Mouse (Mus musculus): ENCODE results near the gene Mia3. TPM values are rescaled to one million over a fixed set of nuclear protein-coding genes. Genes with fewer than 3 reads are reported as not detected.

Gene Mia3
- 53.2 and 66.3 TPM in 2 replicates for polyA plus RNA-seq (2015; fragmentation: Nextera tagmentation; extraction: Ambion mirVana)

DNA sequence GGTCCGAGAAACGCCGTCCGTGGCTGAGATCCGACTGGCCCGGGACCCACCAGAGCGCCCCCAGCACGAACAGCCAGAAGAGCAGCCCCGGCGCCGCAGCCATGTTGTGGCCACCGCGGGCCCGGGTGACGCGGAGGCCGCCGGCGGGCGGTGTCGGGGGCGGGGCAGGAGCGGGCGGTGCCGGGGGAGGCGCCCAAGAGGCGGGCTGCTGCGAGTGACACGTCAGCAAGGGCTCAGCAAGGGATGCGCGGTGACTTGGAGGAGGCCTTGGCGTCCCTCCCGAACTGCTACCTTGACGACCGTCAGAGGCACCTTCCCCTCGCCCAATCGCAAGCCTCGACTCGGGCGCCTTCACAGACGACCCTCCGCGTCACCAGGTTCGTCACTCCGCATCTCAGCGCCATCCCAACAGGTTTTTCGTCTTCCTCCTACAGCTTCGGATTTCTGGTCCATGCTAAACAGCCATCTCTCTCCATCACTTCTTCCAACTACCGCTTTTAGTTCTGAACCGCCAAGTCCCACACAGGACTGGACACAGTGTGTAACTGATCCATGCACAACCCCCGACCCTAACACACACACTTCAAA lies at the start of gene Mia3:
Mia3 (minus strand) TSS at position 127 of the 588 bp plus-strand sequence.

DNA sequence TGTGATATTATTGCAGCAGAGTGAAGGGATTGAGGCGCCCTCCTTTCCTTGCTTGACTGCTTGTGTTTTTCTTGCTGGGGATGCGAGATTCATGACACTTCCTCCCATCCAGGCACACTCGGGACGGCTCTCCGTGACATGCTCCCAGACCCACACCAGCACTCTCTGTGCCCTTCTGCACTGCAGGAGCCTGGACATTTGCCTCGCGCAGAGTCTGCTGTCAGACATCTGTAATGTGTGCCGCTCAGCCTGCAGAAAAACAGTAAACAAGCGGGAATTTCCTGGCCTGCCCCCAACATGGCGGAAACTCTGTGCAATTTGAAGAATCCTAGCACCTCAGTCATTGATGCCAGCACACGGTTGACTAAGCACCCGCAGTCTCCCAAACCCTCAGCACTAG lies 48.5 kb upstream of the Mia3 start, which contains the start of gene Hhipl2:
Hhipl2 (plus strand) TSS at position 343 of the 400 bp plus-strand sequence.

DNA sequence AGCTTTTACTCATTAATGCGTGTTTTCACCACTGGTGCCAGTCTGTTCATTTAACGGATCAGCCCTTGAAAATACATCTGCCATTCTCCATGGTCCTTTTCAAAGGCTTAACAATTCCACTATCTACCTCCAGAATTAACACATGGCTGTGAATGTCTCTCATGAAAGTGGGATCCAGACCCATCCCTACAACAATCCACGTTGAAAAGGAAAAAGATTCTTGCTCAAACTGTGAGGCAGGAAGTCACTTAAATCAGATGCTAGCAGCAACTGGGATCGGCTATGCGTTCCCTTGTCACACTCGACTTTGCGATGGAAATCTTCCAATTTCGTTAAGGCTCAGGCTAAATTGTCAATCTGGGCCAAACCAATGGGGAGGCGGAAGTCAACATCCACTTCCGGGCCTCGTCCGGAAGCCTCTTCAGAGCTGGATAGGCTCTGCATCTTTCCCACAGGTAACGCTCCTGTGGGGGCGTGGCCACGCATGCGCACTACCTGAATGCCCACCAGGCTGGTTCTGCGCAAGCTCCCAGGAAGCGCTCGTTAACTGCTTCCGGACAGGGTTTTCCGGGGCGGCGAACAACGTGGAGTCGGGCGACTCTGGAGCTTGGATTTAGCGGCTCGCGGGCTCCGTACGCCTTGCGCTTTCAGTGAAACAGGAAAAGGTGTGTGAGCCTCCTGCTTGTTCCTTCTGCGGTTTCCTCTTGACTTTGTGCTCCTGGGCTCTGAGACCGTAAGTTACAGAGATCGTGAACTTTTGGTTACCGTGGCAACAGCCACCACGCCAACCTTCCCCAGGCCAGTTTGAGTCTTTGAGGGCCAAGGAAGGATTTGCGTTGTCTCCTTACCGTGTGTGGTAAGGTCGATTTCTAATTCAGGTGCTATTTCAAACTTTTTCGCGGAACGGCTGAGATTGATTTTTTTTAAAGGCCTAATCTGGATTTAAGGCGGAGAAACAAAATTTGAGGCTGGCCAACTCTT lies 19.4 kb upstream of the Mia3 start, which contains the start of gene Taf1a:
Taf1a (plus strand) TSS at position 556 of the 981 bp plus-strand sequence.

DNA sequence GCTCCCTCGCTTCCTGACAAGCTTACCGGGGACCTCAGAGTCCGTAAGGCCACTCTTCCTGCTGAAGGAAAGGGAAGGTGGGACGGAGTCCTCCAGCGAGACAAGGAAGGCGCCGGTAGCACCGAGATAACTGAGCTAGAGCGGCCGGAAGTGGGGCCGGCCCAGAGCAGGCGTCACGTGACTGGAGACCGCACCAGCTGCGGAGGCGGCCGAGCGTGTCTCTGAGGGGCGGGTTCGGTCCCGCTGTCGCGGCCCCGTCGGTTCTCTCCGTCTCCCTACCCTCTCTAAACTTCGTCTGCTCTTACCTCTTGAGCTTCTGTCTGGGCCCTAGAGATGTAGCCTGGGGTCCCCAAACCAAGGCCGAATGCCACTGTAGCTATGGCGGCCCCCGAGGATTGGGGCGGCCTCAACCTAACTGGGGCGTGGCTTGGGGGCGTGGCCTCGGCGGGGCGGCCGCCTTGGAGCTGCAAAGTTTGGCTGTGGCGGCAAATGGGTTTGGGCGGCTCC lies 72.4 kb downstream of the Mia3 start, which contains the start of gene Brox:
Brox (minus strand) TSS at position 393 of the 507 bp plus-strand sequence.

DNA sequence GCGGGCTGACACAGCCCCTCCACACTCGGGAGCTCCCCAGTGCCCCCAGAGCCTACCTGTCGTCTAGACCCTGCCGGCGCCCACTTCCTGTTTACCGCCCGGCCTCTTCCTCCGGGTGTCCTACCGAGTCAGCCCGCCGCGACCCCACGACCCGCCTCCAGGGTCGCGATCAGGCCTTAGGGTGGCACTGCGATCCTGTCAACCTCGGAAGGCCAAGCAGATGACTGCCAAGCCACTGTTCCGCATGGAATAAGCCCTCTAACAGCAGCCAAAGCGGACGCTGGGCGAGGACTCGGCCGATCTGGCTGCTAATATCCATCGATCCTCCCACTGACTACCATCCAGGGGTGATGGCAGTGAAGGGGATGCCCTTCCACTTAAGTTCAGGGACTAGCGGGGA lies 72.9 kb downstream of the Mia3 start, which contains the start of gene Aida:
Aida (plus strand) TSS at position 126 of the 400 bp plus-strand sequence.

Other genes with a start within 250 kb of the Mia3 start
- gene Disp1, start 148.0 kb downstream of the Mia3 start, polyA plus RNA-seq (2015; fragmentation: Nextera tagmentation; extraction: Ambion mirVana): 5.6 and 5.7 TPM in 2 replicates
- 29.1 and 30.6 TPM in 2 replicates for gene Aida, start 73.0 kb downstream of the Mia3 start, polyA plus RNA-seq (2015; fragmentation: Nextera tagmentation; extraction: Ambion mirVana)
- gene Brox, start 72.3 kb downstream of the Mia3 start, polyA plus RNA-seq (2015; fragmentation: Nextera tagmentation; extraction: Ambion mirVana): 27.5 and 32.6 TPM in 2 replicates
- 20.0 and 21.8 TPM in 2 replicates for gene Taf1a, start 19.4 kb upstream of the Mia3 start, polyA plus RNA-seq (2015; fragmentation: Nextera tagmentation; extraction: Ambion mirVana)
- gene Hhipl2, start 48.7 kb upstream of the Mia3 start, polyA plus RNA-seq (2015; fragmentation: Nextera tagmentation; extraction: Ambion mirVana): not detected in 2 replicates

Measured in urinary bladder, postnatal 0 days (tissue).